Mouse (Mus musculus) urinary bladder, postnatal 10 days (tissue): ENCODE results near the gene Nfatc4.

Experiments used
- DNase-seq: peaks from one replicate; pipeline ENCODE4 v3.0.0; 2022; ENCODE audit warnings: low spot score

Nfatc4 gene

DNA sequence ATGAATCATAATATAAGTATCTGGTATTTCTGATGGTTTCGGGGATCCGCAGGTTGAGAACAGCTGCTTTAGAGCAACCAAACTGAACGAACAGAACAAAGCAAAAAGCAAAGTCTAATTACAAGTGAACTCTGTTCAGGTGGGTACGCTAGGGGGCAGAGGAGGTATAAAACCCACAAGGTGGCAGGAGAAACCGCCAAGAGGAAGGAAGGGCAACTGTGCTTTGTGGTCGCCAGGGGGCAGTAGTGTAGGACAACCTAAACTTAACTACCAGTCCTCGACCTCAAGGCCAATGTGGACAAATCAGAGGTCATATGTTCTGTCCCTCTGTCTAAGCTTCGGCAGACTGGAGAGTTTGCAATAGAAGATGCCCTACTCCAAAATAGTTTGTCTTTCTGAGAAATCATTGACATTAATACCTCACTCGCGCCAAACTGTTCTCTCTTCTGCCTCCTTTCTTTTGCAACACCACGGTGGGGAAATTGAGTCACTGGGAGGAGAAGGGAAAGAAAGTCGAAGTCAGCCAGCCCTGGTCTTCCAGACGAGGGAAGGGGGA is 431 bp upstream of the Nfatc4 start:
- no peak for DNase-seq

DNA sequence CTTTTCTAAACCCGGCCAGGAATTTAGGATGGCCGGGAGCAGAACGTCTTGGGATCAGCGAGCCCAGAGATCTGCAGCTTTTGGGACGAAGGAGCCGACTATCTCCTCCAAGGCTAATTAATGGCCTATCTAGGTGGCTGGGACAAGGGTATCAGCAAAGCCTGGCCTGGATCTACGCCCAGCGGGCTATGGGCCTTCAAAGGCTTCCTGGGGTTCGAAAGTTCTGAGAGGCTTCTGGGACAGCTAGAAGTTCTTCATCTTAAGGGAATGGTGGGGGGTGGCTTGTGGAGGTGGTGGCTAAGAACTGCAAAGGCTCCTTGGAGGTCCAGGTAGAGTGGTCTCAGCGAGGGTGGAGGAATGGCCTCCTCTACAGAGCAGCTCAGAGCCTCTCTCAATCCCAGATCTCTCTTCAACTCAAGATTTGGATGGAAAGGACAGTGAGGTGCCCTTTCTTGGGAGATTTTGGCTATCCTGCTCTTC is 1.1 kb downstream of the Nfatc4 start:
- DNase-seq, result no peak

GRCm38 (mm10) chr14:55824481-55825215 is 1.7 kb downstream of the Nfatc4 start:
- no peak for DNase-seq

GRCm38 (mm10) chr14:55825216-55826051 is 2.5 kb downstream of the Nfatc4 start:
- no peak for DNase-seq

DNA sequence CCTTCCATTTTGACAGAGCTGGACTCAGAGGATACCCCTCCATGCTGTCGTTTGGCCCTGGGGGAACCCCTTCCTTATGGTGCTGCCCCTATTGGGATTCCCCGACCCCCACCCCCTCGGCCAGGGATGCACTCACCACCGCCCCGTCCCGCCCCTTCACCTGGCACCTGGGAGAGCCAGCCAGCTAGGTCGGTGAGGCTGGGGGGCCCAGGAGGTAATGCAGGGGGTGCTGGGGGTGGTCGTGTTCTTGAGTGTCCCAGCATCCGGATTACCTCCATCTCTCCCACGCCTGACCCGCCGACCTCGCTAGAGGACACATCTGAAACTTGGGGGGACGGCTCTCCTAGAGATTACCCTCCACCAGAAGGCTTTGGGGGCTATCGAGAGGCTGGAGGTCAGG is 3.2 kb downstream of the Nfatc4 start:
- no peak for DNase-seq

DNA sequence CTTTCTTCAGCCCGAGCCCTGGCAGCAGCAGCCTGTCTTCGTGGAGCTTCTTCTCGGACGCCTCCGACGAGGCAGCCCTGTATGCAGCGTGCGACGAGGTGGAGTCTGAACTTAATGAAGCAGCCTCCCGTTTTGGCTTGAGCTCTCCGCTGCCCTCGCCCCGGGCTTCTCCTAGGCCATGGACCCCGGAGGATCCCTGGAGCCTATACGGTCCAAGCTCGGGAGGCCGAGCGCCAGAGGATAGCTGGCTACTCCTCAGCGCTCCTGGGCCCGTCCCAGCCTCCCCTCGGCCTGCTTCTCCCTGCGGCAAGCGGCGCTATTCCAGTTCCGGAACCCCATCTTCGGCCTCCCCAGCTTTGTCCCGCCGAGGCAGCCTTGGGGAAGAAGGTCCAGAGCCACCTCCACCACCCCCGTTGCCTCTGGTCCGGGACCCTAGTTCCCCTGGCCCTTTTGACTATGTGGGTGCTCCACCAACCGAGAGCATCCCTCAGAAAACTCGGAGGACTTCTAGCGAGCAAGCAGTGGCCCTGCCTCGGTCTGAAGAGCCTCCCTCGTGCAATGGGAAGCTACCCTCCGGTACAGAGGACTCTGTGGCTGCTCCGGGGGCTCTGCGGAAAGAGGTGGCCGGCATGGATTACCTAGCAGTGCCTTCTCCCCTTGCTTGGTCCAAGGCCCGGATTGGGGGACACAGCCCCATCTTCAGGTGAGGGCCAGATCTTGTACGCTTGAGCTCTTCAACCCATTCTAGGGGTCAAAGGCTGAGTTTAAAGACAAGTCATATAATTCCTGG is 3.8 kb downstream of the Nfatc4 start:
- DNase-seq, result no peak

DNA sequence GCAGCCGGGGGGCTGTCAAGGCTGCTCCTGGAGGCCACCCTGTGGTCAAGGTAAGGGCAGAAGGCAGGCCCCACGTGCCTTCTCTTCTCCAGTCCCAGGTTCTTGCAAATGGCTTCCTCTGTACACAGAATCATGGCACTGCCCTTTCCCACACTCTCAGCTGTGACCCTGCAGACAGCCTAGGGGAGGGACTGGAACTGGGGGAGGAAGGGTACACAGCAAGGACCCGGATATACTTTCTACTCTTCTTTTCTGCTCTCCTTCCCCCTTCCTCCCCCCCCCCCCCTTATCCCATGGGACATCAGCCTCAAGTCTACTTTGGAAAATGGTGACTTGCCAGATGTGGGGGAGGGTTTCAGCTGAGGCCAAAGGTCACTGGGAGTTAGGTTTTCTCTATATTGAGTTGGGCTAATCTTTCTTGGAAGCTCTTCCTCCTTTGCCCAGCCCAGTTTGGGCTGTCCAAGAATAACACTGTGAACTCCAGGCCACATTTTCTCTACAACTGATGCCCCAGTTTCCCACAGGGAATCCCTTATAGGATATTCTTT is 5.8 kb downstream of the Nfatc4 start:
- DNase-seq, result no peak

DNA sequence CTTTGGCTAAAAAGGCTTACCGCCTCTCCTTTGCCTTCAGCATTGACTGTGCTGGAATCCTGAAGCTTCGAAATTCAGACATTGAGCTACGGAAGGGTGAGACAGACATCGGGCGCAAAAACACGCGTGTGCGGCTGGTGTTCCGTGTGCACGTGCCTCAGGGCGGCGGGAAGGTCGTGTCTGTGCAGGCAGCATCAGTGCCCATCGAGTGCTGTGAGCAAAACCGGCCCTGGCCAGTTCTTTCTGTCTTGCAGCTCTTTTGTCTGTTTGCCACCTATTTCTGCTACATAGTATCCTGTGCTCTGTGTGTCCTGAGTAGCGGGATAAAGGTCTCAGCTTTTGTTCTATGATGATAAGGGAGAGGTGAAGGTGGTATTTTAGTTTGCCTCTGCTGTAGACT is 6.9 kb downstream of the Nfatc4 start:
- no peak for DNase-seq

DNA sequence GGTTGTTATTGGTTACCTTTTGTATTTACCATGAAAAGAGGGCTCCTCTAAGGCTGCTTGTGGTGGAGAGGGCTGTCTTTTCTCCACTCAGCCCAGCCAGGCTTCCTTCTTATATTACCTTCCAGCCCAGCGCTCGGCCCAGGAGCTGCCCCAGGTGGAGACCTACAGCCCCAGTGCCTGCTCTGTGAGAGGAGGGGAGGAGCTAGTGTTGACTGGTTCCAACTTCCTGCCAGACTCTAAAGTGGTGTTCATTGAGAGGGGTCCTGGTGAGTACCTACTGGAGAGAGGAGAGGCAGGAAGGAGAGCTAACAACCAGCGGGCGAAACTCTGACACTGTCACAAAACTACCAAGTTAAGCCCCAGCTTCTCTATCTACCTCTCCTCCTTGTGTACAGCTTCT is 7.4 kb downstream of the Nfatc4 start:
- no peak for DNase-seq

DNA sequence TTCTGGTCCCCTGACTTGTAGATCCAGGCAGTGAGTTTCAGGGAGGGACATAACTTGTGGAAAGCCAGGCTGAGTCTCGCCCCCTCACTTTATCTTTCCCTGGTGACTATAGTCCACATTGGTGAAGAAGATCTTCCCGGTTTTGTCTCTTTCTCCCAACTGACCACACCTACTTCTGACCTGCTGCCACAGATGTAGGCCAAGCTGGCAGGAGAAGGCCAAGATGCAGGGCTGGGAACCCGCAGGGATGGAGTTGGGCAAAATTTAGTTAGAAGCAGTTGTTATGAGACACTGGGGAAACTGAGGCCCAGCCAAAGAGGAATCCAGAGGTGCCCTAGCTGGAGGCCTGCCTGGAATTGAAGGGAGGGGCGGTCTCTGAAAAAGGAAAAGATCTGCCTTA is 10.2 kb downstream of the Nfatc4 start:
- DNase-seq, result no peak

DNA sequence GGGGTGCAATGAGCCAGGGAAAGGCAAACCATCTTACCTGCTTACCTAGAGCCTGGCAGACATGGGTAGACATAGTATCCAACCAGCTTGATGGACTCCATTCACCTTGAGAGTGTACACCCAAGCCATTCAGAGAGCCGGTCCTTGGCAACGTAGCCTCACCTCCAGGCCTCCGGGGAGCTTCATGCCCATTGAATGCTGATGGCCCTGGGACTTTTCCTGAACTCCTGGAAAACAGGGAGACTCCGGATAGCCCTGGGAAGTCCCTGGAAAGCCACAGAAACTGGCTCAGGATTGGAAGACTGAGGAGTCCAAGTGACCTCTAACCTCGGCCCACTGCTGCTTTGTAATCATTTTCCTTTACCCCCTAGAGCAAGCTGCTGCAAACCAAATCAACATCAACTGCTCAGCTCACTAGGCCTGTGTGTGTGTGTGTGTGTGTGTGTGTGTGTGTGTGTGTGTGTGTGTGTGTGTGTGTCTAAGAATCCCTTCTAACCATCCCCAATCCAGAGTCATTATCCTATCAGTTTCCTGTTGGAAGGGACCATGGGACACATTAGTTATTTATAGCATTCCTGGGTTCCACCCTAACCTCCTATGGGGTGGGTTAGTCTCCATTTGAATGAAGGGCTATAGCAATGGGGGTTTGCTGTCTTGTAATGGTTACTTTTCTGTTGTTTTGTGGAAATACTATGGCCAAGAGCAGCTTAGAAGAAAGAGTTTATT is 12.0 kb downstream of the Nfatc4 start:
- DNase-seq, result no peak

DNA sequence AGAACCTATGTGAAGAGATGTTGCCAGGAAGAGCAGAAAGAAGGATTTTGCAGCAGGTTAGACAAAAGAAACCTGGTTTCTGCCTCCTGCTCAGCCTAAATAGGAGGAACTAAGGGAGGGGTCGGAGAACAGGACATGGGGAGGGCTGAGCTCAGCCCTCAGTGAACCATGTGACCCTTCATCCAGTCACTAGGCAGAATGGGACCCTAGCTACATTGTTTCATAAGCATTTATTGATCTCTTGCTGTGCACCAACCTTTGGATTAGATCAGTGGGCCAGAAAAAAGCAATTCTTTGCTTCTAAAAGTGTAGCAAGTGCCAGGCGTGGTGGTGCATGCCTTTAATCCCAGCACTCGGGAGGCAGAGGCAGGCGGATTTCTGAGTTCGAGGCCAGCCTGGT is 15.4 kb downstream of the Nfatc4 start:
- no peak for DNase-seq

DNA sequence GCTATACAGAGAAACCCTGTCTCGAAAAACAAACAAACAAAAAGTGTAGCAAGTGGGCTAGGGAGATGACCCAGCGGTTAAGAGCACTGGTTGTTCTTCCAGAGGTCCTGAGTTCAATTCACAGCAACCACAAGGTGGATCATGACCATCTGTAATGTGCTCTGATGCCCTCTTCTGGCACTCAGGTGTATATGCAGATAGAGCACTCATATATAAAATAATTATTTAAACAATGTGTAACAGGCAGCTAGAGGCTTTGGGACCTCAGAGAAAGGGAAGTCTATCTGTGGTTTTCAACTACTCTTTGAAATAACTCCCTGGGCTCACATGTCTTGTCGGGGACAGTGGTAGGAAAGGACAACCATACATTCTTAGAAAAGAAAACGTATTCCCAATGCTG is 15.8 kb downstream of the Nfatc4 start:
- no peak for DNase-seq

DNA sequence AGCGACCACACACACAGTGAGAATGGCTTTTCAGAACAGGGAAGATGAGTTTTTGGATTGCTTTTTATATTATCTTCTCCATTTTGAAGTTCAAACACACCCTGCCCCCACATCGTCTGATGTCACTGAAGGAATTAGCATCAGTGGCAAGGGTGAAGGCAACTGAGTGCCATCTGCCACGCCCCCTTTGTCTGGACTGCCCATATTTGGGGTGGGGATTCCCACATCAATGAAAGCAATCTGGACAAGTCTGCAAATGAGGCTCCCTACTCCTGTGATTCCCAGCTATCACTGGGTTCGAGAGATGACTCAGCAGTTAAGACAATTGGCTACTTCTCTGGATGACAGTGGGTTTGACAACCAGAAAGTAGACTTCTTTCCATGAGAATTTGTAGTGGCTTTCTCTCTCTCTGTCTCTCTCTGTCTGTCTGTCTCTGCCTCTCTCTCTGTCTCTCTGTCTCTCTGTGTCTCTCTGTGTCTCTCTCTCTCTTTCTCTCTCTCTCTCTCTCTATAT is 18.0 kb downstream of the Nfatc4 start:
- no peak for DNase-seq

DNA sequence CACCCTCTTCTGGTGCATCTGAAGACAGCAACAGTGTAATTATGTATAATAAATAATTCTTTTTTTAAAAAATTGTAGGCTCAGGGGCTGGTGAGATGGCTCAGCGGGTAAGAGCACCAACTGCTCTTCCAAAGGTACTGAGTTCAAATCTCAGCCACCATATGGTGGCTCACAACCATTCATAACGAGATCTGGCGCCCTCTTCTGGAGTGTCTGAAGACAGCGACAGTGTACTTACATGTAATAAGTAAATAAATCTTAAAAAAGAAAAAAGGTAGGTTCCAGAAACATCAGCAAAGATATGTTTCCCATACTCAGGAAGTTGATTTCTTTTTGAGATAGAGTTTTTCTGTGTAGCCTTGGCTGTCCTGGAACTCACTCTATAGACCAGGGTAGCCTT is 19.9 kb downstream of the Nfatc4 start:
- DNase-seq, result no peak

DNA sequence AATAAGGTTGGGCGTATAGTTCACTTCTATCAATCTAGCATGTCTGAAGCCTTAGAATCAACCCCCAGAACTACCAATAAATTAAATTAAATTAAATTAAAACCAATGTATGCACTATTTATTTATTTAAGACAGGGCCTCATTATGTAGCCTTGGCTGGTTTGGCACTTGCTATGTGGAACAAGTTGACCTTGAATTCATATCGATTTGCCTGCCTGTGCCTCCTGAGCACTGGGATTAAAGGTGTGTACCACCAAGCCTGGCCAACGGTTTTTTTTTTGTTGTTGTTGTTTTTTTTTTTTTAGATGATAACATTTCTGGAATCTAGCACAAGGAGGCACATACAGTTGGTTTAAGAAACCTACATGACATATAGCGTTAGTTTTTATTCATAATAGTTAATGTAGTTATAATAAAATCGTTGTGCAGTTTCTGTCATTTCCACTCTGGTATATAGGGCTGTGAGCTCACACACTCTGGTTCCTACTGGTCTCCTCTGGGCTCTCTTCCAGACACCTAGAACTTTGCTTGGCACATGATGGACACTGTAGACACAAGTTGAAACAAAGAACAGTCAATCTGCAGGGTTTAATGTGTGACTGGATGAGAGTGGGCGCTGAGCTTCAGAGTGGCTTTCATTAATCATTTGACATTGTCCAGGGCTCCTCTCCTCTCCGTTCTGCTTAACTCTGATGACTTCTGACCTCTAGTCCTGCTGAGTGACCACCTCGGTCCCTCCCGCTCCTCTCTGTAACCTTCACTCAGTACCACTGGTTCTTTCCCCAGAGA is 22.8 kb downstream of the Nfatc4 start:
- no peak for DNase-seq

DNA sequence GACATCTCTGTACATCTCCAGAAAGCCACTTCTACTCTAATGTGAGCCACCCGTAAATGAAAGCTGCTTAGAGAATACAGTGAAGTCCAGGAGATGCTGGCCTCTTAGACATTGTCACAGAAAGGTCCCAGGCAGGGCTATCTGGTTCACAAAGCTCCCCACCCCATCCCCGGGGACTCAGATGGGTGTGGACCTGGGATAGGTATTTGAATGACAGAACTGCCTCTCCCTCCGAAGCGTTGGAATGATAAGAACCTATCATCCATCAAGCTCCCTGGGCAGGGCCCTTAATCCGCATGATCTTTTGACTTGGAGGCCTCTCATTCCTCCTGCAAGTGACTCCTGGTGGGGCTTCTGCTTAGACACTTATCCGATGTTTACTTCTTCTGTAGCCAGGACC is 27.9 kb downstream of the Nfatc4 start:
- no peak for DNase-seq

DNA sequence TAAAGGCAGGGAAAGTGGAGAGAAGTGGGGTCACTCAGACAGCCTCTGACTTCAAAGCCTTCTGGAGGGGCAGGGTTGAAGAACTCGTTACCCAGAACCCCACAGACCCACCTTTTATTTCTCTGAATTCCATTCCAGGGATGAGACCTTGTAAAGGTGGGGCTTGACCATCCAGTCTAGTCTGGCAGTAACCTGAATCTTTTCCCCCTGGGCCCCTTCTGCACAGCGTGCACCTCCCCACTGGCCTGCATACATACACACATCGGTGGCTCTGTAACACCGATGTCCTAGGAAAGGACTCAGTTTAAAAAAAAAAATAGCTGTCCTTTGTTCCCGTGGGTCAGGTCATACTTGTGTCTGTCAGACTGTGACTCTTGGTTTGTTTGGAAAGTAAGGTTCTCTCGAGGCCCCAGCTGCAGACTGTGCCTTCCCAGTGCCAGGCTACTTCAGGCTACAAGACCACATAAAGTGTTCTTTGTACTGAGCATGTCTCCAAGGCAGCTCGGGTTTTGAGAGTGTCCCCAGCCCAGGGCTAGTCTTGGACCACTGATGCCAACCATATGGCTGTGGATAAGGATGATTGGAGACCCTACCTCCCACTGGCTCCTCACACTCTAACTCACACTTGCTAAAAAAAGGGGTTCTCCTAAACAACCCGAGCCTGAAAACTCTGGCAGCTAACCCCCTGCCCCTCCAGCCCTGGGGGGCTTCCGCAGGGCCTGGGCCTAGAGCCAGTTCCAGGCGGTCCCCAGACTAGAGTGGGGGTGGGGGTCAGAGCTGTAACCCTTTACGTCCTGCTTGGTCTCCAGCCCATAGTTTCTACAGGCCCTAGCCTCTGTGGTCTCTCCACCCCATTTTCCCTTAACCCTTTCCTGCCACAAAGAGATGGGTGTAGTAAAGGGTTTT is 30.0 kb downstream of the Nfatc4 start:
- DNase-seq, result no peak

- no peak for DNase-seq
These were observed 30.8 kb downstream of the Nfatc4 start, which contains the start of gene Nynrin for GRCm38 (mm10) chr14:55853621-55854285. Nynrin (plus strand) TSS chr14:55854010.
